Mouse (Mus musculus) common myeloid progenitor, adult 5-6 weeks (primary cell): Measurements from ENCODE around the gene Cd33. TPM values are rescaled to one million over a fixed set of nuclear protein-coding genes. Genes with fewer than 3 reads are reported as not detected.

Experiments used
- ATAC-seq: replicated peaks from 2 replicates; pipeline ENCODE4 v1.8.0; 2016; ENCODE audit warnings: low read depth, mild to moderate bottlenecking, moderate TSS enrichment, inconsistent platforms; ENCODE audit not compliant: poor library complexity, severe bottlenecking
- total RNA-seq: library from RNA; stranded (forward); fragments of 200-1000, 187-1606 nt; gene quantifications from 2 replicates; pipeline ENCODE4 v1.2.3, GENCODE M21; 2017

Cd33 gene
- total RNA-seq: 3.9 and 5.8 TPM in 2 replicates

GRCm38 (mm10) chr7:43544225-43544977, at the start of gene Cd33:
TSS of gene Cd33 (minus strand) at chr7:43544428.
- peak; percentile 77 for ATAC-seq

- ATAC-seq: no peak
Measured at GRCm38 (mm10) chr7:43584790-43585189, 40.6 kb upstream of the Cd33 start.

DNA sequence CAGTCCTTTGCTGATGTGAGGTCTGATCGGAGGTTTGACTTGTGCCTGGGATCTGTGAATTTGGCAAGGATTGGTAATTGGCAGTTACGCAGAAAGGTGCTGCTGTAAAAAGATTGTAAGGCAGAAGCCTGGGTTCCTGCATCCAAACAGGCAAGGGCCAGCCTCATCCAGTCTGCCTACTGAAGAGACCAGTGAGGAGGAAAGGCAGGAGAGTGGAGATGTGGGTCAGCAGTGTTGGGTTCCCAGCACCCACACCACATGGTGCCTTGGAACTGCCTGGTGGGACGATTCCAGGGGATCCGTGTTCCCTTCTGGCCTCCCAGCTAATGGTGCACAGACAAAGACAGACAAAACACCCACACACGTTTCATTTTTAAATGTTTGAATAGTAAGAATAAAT, 36.3 kb upstream of the Cd33 start:
- ATAC-seq: no peak

DNA sequence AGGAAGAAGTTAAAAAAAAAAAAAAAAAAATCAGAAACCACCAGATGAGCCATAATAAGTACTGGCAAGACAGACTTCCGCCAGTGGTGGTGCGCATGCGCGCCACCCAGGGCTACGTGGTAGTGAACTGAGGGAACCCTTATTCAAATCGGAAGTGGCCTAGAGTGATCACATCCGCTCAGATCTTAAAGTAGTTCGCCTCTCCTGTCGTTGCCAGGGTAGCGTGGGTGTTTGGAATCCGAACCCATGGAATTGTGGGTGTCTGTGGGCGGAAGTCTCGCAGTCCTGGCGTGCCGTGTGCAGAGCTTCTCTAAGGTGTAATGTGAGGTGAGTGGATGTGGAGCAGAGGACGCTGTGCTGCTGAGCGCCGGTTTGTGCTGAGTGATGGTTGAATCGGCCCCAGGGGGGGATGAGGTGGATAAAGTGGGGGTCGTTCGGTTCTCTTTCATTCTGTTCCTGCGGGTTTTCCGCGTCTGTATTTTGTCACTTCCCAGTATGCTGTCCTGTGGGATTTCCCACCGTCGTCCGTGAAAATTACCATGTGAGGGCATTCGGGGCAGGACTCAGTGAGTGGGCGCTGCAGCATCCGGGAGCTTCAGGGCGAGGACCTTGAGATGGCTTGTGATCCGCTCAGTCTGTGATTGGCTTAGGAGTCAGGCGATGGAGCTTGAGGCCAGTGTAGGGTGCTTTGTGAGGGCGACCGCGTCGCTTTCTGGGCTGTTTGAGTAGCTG, 35.4 kb upstream of the Cd33 start, which contains the start of gene Zfp719:
Gene Zfp719 (plus strand): TSS at position 171 of the 732 bp plus-strand sequence.
- peak; percentile 98 for ATAC-seq

DNA sequence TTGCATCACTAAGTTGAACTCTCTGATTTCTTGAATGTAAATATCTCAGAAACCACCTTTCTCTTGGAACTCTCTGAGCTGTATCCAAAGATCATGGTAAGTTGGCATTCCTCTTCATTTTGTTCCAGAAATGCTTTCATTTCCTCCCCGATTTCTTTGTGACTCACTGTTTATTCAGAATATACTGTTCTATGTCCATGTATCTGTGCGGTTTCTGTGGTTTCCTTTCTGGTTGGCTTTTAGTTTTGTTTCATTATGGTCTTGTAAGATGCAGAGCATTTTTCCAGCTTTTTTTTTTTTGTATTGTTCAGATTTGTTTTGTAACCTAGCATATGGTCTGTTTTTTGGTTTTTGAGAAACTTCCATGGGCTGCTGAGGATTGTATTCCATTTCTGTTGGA, 27.0 kb upstream of the Cd33 start:
- ATAC-seq: no peak

- peak; percentile 59 for ATAC-seq
Measured at GRCm38 (mm10) chr7:43563300-43563699, 19.1 kb upstream of the Cd33 start.

GRCm38 (mm10) chr7:43562651-43563070, 18.4 kb upstream of the Cd33 start:
- ATAC-seq: peak; percentile 36

GRCm38 (mm10) chr7:43562006-43562633, 17.9 kb upstream of the Cd33 start, which contains the start of gene Zfp658:
TSS of gene Zfp658 (plus strand) at chr7:43562256.
- ATAC-seq: peak; percentile 85

GRCm38 (mm10) chr7:43556901-43557300, 12.7 kb upstream of the Cd33 start:
- ATAC-seq: no peak

GRCm38 (mm10) chr7:43555351-43555750, 11.1 kb upstream of the Cd33 start:
- ATAC-seq: no peak

DNA sequence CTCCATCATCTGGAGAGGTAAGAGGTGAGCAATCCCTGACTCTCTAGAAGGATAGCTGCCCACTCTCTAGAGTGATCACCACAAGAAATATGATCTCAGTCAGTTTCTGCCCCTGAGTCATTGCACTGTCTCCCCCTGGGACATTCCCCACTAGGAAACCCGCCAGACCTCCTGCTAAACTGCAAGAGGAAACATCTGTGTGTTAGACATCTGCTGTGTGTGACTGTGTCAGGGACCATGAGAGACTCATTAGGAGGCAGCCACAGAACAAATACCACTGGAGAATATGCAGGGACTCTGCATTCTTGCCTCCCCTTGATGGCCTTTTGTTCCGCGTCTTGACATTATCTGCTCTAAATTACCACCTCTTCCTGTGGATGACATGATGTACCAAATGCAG, 10.3 kb upstream of the Cd33 start:
- ATAC-seq: peak; percentile 80

DNA sequence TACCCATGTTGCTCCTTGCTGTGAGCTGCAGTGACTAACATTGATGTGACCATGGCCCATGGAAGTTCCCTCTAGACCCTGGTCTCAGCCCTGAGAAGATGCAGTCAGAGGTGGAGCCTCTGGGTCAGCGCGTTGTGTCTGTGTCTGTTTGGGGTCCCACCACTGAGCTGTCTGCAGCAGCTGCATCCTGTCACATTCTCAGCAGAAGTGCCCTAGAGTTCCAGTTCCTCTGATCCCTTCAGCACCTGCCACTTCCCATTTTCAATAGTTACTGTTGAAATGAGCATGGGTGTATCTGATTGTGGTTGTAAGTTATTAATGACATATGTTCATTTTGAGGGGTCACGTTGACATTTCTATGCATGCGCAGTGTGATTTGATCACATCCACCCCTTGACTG, 8.9 kb upstream of the Cd33 start:
- ATAC-seq: peak; percentile 79

DNA sequence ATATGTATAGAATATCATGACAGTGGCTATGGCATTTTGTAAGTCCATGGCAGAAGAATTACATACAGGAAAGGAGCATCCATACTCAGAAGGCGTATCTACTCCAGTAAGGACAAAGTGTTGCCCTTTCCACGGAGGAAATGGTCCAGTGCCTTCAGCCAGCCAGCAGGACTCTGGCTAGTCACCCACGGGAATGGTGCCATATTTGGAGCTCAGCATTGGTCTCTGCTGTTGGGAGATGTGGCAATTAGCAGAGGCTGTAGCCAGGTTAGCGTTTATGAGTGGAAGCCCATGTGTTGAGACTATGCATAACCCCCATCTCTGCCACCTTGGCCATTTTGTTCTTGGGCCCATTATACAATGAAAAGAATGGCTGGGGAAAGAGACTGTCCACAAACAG, 4.0 kb upstream of the Cd33 start:
- ATAC-seq: no peak

- ATAC-seq: no peak
Measured at GRCm38 (mm10) chr7:43547666-43548065, 3.4 kb upstream of the Cd33 start.

GRCm38 (mm10) chr7:43545656-43546545, 1.7 kb upstream of the Cd33 start:
- peak; percentile 68 for ATAC-seq

DNA sequence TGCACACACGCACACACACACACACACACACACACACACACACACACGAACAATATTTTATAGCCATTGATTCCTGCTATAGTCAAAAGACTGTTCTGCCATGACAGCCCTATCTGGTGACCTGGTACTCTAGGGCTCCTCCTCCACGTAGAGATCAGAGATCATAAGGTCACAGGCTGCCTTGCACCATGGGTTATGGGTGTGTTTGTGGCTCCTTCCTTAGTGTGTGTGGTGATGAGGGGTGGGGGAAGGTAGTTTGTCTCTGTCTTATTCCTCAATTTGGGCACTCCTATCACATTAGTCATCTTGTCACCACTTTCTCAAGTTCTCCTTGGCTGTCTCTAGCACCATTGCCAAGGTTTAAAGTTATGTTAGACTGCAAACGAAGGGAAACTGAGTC, 5.7 kb downstream of the Cd33 start:
- no peak for ATAC-seq

GRCm38 (mm10) chr7:43532936-43533505, 11.2 kb downstream of the Cd33 start:
- ATAC-seq: peak; percentile 88

GRCm38 (mm10) chr7:43530216-43530785, 13.9 kb downstream of the Cd33 start:
- peak; percentile 65 for ATAC-seq

DNA sequence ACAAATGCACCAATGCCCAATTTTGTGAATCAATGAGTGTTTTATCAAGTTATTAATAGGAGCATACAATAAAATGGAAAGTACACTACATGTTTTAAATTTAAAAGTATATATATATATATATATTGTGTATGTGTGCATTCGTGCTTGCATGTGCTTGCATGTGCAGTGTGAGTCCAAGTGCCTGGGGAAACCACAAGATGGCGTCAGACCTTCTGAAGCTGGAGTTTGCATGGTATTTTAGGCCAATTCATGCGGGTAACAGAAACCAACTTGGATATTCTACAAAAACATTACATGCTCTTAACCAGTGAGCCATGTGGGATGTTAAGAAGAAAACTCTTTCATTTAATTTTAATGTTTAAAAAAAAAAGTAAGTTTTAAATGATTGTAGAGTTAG, 18.9 kb downstream of the Cd33 start:
- no peak for ATAC-seq
